Mouse (Mus musculus) adrenal gland, postnatal 4 days (tissue): ENCODE measurements around the gene Twist2. TPM values are rescaled to one million over a fixed set of nuclear protein-coding genes. Genes with fewer than 3 reads are reported as not detected.

Source experiments
- DNase-seq, 2 experiments: peaks; one replicate each; pipeline ENCODE4 v3.0.0; 2021 to 2022; ENCODE audit warnings: low spot score in 2 of 2, mixed read lengths in 2 of 2
- total RNA-seq, 2 experiments: library from RNA; stranded (reverse); gene quantifications; 2 replicates each; pipeline ENCODE4 v1.2.3; 2021

The Twist2 gene
- total RNA-seq, 2 experiments from 2014 or later = 8.0 to 8.7 TPM

DNA sequence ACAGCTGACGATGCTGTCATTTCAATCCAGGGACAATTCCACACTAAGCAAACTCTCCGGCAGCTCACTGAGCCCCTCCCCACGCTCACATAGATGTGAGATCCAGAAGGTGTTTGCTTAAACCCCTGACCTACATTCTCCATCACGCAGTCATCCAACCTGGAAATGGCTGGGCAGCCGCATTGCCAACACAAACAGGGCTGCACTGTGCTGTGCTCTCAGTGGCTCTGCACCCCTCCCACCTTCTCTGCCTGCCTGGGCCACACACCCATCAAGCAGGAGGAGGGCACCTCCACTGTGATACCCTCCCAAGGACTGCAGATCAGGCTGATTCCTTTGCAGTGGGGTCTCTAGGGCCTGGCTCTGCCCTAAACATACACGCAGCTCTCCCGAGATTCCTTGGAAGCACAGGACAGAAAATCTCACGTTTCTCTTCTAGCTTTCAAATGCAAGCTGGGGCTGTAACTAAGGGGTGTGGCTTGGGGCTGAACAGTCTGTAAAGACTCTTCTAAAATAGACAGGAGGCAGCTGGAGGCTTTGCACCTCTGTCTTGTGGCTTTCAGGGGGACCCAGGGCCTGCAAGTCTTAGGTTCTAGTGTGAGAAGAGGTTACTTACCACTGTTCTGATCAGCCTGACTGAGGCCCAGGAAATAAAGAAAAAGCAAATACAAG is 71.3 kb downstream of the Twist2 start:
- DNase-seq = no peak

GRCm38 (mm10) chr1:91873572-91874285 is 72.5 kb downstream of the Twist2 start:
- DNase-seq = no peak

DNA sequence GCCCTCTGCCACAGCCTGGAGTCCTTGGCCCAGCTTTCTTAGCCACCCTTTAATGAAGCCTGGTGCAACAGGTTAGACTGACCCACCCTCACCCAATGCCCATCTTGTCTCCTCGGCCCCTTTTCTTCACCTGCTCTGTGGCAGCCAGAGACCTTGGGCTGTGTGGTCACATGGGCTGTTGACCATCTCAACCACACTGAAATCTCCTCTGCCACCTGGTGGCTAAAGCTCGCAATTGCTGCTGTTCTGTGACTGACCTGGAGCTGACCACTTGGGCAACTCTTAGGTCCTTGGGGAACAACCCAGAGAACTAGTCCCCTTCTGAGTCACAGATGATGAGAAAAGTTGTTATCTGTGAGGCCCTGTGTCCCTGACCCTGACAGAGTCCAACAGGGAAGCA is 73.4 kb downstream of the Twist2 start:
- DNase-seq = peak; percentile 53 to 70

DNA sequence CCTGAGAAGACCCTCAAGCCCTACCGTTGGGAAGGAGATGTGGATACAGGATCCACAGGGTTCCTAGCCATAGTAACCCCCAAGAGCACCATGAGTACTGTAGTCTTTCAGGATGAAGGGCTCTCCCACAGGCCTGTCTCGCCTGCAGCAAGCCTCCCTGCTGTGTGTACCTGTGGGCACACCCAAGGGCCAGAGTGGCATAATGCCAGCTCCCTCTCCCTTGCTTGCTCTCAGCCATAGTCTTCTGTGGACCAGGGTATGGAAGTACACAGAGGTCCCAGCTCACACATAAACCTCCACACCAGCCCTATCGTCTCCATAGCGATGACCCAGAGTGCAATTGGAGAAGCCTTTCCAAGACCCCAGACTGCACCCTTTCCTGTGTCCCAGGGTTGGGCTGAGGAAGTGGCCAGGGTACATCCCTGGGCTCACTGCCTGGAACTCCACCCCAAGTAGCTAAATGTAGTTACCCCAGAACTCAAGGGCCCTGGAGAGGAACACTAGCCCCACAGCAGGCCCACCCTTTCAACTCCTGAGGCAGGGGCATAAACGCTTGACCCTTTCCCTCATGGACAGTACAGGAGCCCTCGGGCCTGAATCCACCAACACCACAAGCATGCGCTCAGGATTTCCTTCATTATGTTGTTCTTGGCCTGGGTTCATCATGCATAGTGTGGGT is 73.9 kb downstream of the Twist2 start:
- DNase-seq = no peak

DNA sequence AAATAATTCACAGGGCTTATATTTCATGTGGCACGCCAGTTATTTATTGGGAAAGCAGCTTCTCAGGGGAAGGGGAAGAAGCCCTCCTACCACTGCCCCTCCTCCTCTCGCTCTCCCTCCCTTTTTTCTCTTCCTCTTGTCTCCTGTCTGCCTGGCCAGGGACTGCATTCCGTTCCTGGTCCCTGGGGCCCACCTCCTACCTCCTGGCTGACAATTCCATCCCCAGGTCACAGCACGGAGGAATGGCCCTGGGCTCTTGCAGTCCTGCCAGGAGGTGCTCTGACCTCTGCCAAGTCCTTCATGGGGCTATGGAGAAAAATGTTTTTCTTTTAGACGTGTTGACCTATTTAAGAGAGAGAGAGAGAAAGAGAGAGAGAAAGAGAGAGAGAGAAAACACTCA is 77.4 kb downstream of the Twist2 start:
- no peak for DNase-seq

DNA sequence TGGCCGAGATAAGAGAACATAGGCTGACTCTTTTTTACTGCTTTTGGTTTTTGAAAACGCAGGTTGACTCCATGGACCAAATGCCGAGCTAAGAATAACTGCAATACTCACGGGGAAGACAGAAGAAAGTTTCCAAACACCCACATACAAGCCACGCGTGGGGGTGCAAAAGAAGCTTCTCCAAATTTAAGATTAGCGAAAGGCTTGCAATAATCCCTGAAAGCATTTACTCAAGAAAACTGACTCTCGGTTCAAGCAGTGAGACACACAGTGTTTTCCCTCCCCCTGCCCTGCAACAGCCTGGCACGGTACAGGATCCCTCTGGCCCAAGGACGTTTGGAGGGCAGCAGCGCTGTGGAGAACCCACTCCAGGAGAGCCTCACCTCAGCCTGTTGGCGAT is 78.9 kb downstream of the Twist2 start:
- DNase-seq = no peak

GRCm38 (mm10) chr1:91880899-91881298 is 79.6 kb downstream of the Twist2 start:
- no peak for DNase-seq

GRCm38 (mm10) chr1:91883115-91883514 is 81.9 kb downstream of the Twist2 start:
- DNase-seq = no peak

DNA sequence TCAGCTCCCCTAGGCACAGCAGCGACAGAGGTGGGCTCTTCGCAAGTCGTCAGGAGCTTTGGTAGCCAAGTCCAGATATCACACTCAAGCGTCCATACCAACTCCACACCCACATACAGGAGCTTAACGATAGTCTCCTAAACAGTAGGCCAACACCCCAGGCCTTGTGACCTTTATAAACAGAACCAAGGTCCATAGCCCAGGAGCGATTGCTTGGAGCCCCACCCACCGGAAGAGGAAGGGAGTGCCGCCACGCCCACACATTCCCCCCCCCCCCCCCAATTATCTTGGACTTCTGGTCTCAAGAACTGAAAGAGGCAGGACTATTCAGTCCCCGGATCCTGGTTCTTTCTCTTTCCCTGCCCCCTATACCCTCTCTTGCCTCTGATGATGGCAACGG is 92.3 kb downstream of the Twist2 start:
- no peak for DNase-seq

- no peak for DNase-seq
Measured at GRCm38 (mm10) chr1:91894286-91894685, 93.0 kb downstream of the Twist2 start.

DNA sequence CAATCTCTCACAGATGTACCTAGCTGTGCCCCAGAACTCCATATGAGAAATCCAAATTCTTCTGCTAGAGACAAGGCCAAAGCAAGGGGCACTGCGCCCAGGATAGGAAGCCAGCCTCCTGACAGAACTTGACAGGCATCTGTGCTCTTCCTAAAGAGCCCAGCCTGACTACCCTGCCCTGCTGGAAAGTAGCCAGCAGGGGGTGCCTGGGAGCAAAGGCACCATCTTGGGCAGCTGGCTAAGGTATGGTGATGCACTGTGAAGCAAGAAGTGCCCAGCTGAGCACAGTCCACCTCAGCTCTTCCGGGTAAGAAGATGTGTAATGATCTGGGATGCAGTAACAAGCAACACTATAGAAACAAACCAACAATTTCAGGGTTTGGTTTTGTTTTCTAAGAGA is 95.8 kb downstream of the Twist2 start:
- DNase-seq = no peak
